Mouse (Mus musculus) heart, postnatal 0 days (tissue): ENCODE measurements around the gene Tmco1. TPM values are rescaled to one million over a fixed set of nuclear protein-coding genes. Genes with fewer than 3 reads are reported as not detected.

Experiments
- ATAC-seq: fragments of 200-750 bp; cut with Nextera tagmentation; 2 replicates; pipeline ENCODE4 v1.8.0; 2017; ENCODE audit warnings: low read depth, moderate number of reproducible peaks, moderate library complexity; ENCODE audit not compliant: insufficient read depth
- DNase-seq: peaks from one replicate; pipeline ENCODE4 v3.0.0-alpha.2; 2016; ENCODE audit warnings: low spot score
- H3K27ac ChIP-seq: fragments of 300-500 bp; sonication (generic); 2 replicates; pipeline ENCODE4 v1.5.1; 2014; ENCODE audit warnings: low read depth, mild to moderate bottlenecking
- H3K27me3 ChIP-seq: fragments of 300-500 bp; sonication (generic); 2 replicates; pipeline ENCODE4 v1.6.1; 2014; ENCODE audit warnings: low read length, mixed read lengths; ENCODE audit not compliant: control insufficient read depth, insufficient read depth
- H3K36me3 ChIP-seq: fragments of 300-500 bp; sonication (generic); replicated peaks from 2 replicates; pipeline ENCODE4 v1.6.1; 2014; ENCODE audit warnings: low read length, mixed read lengths; ENCODE audit not compliant: control insufficient read depth, insufficient read depth
- H3K4me1 ChIP-seq: fragments of 300-500 bp; sonication (generic); 2 replicates; pipeline ENCODE4 v1.6.1; 2014; ENCODE audit warnings: antibody characterized with exemption; ENCODE audit not compliant: control insufficient read depth, insufficient read depth
- H3K4me2 ChIP-seq: fragments of 300-500 bp; sonication (generic); 2 replicates; pipeline ENCODE4 v1.6.1; 2014; ENCODE audit warnings: low read depth, mild to moderate bottlenecking, low read length, moderate library complexity
- H3K4me3 ChIP-seq: fragments of 300-500 bp; sonication (generic); 2 replicates; pipeline ENCODE4 v1.5.1; 2014; ENCODE audit warnings: low read depth, low read length
- H3K9ac ChIP-seq: fragments of 300-500 bp; sonication (generic); replicated peaks from 2 replicates; pipeline ENCODE4 v1.6.1; 2014; ENCODE audit warnings: low read depth, low read length, mixed read lengths
- H3K9me3 ChIP-seq: fragments of 300-500 bp; sonication (generic); replicated peaks from 2 replicates; pipeline ENCODE4 v1.6.1; 2016; ENCODE audit warnings: low read length; ENCODE audit not compliant: control insufficient read depth
- CTCF ChIP-seq: IDR thresholded peaks from 2 replicates; pipeline ENCODE4 v1.5.1; 2016; ENCODE audit warnings: antibody characterized with exemption, control low read depth, low read depth
- EP300 ChIP-seq: IDR thresholded peaks from 2 replicates; pipeline ENCODE4 v1.6.1; 2016; ENCODE audit warnings: antibody characterized with exemption, low read depth
- WGBS: fragments of 180-500 bp; shearing (Covaris S2); extraction: QIAGEN DNeasy Blood & Tissue Kit; methylation state at CpG from one replicate; pipeline ENCODE4 v1.1.7; 2014; 5-methylcytosine and 5-hydroxymethylcytosine counted together
- polyA plus RNA-seq: library from polyadenylated mRNA; unstranded; fragments of >200 nt; fragmentation: Nextera tagmentation; extraction: Ambion mirVana; gene quantifications from 2 replicates; pipeline ENCODE4 v1.2.1, GENCODE M21; 2015
- total RNA-seq: library from RNA; depleted of rRNA; stranded (reverse); fragments of >200 nt; gene quantifications from 2 replicates; pipeline ENCODE4 v1.2.3, GENCODE M21; 2014; ENCODE audit warnings: low replicate concordance

Tmco1 gene
- total and polyA plus RNA-seq, 2 experiments from 2014 or later: 68.1 to 86.6 TPM

DNA sequence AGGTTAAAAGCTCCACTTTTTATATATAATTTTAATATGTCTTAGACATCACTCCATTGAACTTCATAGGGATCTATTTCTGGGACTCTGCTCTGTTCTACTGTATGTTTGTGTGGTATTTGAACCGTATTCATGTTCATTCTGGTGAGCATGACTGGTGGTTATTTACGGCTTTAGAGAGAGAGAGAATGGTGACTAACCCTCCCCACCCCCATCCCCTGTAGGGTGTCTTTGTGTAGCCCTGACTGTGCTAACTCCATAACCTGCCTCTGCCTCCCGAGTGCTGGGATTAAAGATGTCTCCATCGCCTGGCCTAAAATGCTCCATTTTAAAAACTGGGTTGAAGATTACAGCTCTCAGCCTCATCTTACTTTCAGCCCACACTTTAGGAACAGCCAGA is 52.1 kb downstream of the Tmco1 start:
- ATAC-seq (no peak), DNase-seq (no peak)
- no peak overlapping the region for H3K27ac ChIP-seq
- no peaks in the 10 kb centered on the region for H3K4me1 ChIP-seq
- H3K27me3 ChIP-seq: no peaks in the 10 kb centered on the region
- H3K36me3 ChIP-seq: peaks cover 49% of the 10 kb centered on the region
- WGBS: 82% methylated on average over 4 of the region's 4 CpGs
- no peak overlapping the region for H3K4me2 ChIP-seq
- no peak overlapping the region for H3K4me3 ChIP-seq
- no peaks in the 10 kb centered on the region for H3K9me3 ChIP-seq
- no peak overlapping the region for H3K9ac ChIP-seq
- no peak for TF ChIP-seq CTCF
- TF ChIP-seq EP300: no peak

GRCm38 (mm10) chr1:167362819-167363218 is 54.6 kb downstream of the Tmco1 start:
- no peak overlapping the region for H3K4me3 ChIP-seq
- H3K27ac ChIP-seq: no peak overlapping the region
- DNase-seq: no peak
- 78% methylated on average over 4 of the region's 4 CpGs for WGBS
- TF ChIP-seq CTCF (no peak), EP300 (no peak)
- H3K9me3 ChIP-seq: no peaks in the 10 kb centered on the region
- H3K9ac ChIP-seq: no peak overlapping the region
- H3K36me3 ChIP-seq: peaks cover 43% of the 10 kb centered on the region
- no peak overlapping the region for H3K4me2 ChIP-seq
- H3K27me3 ChIP-seq: no peaks in the 10 kb centered on the region
- no peaks in the 10 kb centered on the region for H3K4me1 ChIP-seq
- ATAC-seq: no peak

DNA sequence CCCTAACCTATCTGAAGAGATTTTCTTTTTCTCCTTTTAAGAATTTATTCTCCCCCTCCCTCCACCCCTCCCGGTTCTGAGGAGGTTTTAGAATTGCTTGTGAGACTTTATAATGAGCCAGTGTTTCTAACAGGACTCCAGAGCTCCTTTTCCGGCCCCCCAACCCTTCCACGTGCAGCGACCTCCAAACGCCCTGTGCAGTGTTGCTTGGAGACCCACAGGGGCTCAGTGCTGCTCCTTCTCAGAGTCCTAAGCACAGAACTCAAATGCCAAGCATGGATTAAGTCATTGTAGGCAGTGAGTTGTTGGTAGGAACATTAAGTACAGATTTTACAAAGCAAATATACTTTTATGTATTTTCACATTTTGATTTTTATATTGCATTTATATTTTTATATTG is 55.1 kb downstream of the Tmco1 start:
- H3K27me3 ChIP-seq: no peaks in the 10 kb centered on the region
- peaks cover 43% of the 10 kb centered on the region for H3K36me3 ChIP-seq
- H3K4me1 ChIP-seq: no peaks in the 10 kb centered on the region
- no peak overlapping the region for H3K4me2 ChIP-seq
- no peak for DNase-seq
- H3K9me3 ChIP-seq: no peaks in the 10 kb centered on the region
- no peak for TF ChIP-seq CTCF
- no peak for TF ChIP-seq EP300
- H3K9ac ChIP-seq: no peak overlapping the region
- WGBS: 61% methylated on average over 5 of the region's 5 CpGs
- H3K27ac ChIP-seq: no peak overlapping the region
- ATAC-seq: no peak
- H3K4me3 ChIP-seq: no peak overlapping the region

DNA sequence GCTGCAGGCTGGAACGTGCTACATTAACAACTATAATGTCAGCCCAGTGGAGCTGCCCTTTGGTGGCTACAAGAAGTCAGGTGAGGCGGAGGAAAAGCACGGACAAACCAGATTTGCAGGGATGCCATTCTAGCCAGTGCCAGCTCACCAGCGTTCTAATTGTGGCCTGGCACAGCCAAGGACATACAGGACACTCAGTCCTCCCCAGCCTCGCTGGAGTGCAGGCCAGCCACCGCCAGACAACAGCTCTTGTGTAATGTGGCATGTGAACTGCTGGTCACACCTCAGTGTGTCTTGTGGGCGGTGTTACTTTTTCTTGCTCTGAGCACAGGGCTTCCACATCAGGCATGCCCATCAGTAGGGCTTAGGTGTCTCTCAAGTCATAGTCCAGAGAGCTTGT is 57.6 kb downstream of the Tmco1 start:
- H3K27ac ChIP-seq: peak overlapping the region; percentile 83
- no peak overlapping the region for H3K4me2 ChIP-seq
- no peaks in the 10 kb centered on the region for H3K27me3 ChIP-seq
- H3K36me3 ChIP-seq: peaks cover 47% of the 10 kb centered on the region
- WGBS: 52% methylated on average over 7 of the region's 7 CpGs
- ATAC-seq (peak; percentile 87), DNase-seq (peak; percentile 54)
- no peak overlapping the region for H3K9ac ChIP-seq
- H3K9me3 ChIP-seq: no peaks in the 10 kb centered on the region
- no peak overlapping the region for H3K4me3 ChIP-seq
- no peaks in the 10 kb centered on the region for H3K4me1 ChIP-seq
- 0 out of 2 replicates have a peak, but pooled peaks have one; percentile 37 for TF ChIP-seq EP300
- TF ChIP-seq CTCF: no peak

GRCm38 (mm10) chr1:167366621-167367020 is 58.4 kb downstream of the Tmco1 start:
- Histone ChIP-seq H3K36me3 (peaks cover 44% of the 10 kb centered on the region), H3K27me3 (no peaks in the 10 kb centered on the region), H3K4me2 (no peak overlapping the region), H3K27ac (no peak overlapping the region; the same call in 1 of the 2 replicates), H3K4me3 (no peak overlapping the region), H3K4me1 (no peaks in the 10 kb centered on the region), H3K9ac (no peak overlapping the region), H3K9me3 (no peaks in the 10 kb centered on the region)
- ATAC-seq (no peak), DNase-seq (no peak)
- 88% methylated on average over 6 of the region's 6 CpGs for WGBS
- TF ChIP-seq CTCF (no peak), EP300 (no peak)

DNA sequence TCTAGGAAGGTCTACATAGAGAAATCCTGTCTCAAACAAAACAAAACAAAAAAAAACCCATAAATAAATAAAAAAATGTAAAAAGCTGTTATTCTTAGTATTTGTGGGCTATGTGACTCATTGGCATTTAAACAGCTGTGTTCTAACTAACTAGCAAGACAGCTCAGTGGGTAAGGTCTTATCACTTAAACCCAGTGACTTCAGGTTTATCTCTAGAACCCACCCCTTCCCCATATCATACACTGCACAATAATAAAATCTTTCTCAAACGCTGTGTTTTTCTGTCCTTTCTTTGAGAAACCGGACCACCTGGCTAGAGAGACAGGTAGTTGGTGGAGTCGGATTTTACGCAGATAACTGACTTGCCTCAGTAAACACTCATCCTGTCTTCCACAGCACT is 59.8 kb downstream of the Tmco1 start:
- Histone ChIP-seq H3K27me3 (no peaks in the 10 kb centered on the region), H3K27ac (no peak overlapping the region), H3K4me2 (no peak overlapping the region), H3K9me3 (no peaks in the 10 kb centered on the region), H3K4me1 (no peaks in the 10 kb centered on the region), H3K4me3 (no peak overlapping the region), H3K9ac (no peak overlapping the region), H3K36me3 (peaks cover 51% of the 10 kb centered on the region)
- WGBS: 83% methylated on average over 4 of the region's 4 CpGs
- DNase-seq (no peak), ATAC-seq (no peak)
- no peak for TF ChIP-seq CTCF
- no peak for TF ChIP-seq EP300
